Mouse (Mus musculus) forebrain, embryonic 14.5 days (tissue): ENCODE results near the gene Mylip. TPM values are rescaled to one million over a fixed set of nuclear protein-coding genes. Genes with fewer than 3 reads are reported as not detected.

ENCODE experiments used
- ATAC-seq: fragments of 200-750 bp; cut with Nextera tagmentation; 2 replicates; pipeline ENCODE4 v1.8.0; 2017; ENCODE audit warnings: mild to moderate bottlenecking, moderate library complexity
- DNase-seq: peaks from one replicate; pipeline ENCODE4 v3.0.0-alpha.2; 2015; ENCODE audit warnings: low spot score
- H3K27ac ChIP-seq: fragments of 300-500 bp; sonication (generic); 2 replicates; pipeline ENCODE4 v1.5.1; 2014; ENCODE audit warnings: low read depth, mild to moderate bottlenecking, control low read depth, low read length, moderate library complexity
- H3K27me3 ChIP-seq: fragments of 300-500 bp; sonication (generic); replicated peaks from 2 replicates; pipeline ENCODE4 v1.6.1; 2014; ENCODE audit warnings: low read length, control low read depth, mixed read lengths; ENCODE audit not compliant: control insufficient read depth, insufficient read depth
- H3K36me3 ChIP-seq: fragments of 300-500 bp; sonication (generic); 2 replicates; pipeline ENCODE4 v1.6.1; 2014; ENCODE audit warnings: low read length, control low read depth; ENCODE audit not compliant: control insufficient read depth, insufficient read depth
- H3K4me1 ChIP-seq: fragments of 300-500 bp; sonication (generic); 2 replicates; pipeline ENCODE4 v1.6.1; 2014; ENCODE audit warnings: antibody characterized with exemption, low read length, control low read depth; ENCODE audit not compliant: control insufficient read depth, insufficient read depth
- H3K4me2 ChIP-seq: fragments of 300-500 bp; sonication (generic); 2 replicates; pipeline ENCODE4 v1.6.1; 2014; ENCODE audit warnings: mild to moderate bottlenecking, control low read depth, low read length
- H3K4me3 ChIP-seq: fragments of 300-500 bp; sonication (generic); 2 replicates; pipeline ENCODE4 v1.5.1; 2014; ENCODE audit warnings: low read depth, low read length, control low read depth
- H3K9ac ChIP-seq: fragments of 300-500 bp; sonication (generic); 2 replicates; pipeline ENCODE4 v1.6.1; 2014; ENCODE audit warnings: mild to moderate bottlenecking, low read length, control low read depth, moderate library complexity
- H3K9me3 ChIP-seq: fragments of 300-500 bp; sonication (generic); replicated peaks from 2 replicates; pipeline ENCODE4 v1.6.1; 2016; ENCODE audit warnings: low read length, control low read depth, mixed read lengths; ENCODE audit not compliant: control insufficient read depth
- WGBS: fragments of 180-500 bp; shearing (Covaris S2); extraction: QIAGEN DNeasy Blood & Tissue Kit; methylation state at CpG from one replicate; pipeline ENCODE4 v1.1.7; 2014; 5-methylcytosine and 5-hydroxymethylcytosine counted together
- polyA plus RNA-seq: library from polyadenylated mRNA; unstranded; fragments of >200 nt; fragmentation: Nextera tagmentation; extraction: Ambion mirVana; gene quantifications from 2 replicates; pipeline ENCODE4 v1.2.1, GENCODE M21; 2014

Gene Mylip
- polyA plus RNA-seq, 1 experiment from 2014 or later, result 1.2 TPM

DNA sequence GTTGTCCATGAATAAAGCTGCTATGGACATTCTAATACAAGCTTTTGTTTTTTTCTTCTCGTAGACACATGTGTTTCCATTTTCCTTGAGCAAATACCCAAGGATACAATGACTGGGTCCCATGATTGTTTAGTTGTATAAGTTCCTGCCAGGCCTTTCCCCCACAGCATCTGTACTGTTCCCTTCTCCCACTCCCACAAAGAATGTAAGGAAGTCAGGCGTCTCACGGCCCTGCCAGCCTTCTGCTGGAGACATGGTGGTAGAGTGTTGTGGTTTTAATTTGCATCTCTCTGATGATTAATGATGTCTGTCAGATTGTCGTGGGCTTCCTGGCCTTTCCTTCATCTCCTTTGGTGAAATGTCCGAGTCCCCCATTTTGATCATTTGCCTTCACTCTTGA is 7.7 kb downstream of the Mylip start:
- Histone ChIP-seq H3K9me3 (no peaks in the 10 kb centered on the region), H3K4me3 (no peak overlapping the region), H3K36me3 (no peaks in the 10 kb centered on the region), H3K27me3 (no peaks in the 10 kb centered on the region), H3K4me2 (no peak overlapping the region), H3K4me1 (no peaks in the 10 kb centered on the region), H3K9ac (no peak overlapping the region), H3K27ac (no peak overlapping the region)
- ATAC-seq (no peak), DNase-seq (no peak)
- 65% methylated on average over 5 of the region's 5 CpGs for WGBS

DNA sequence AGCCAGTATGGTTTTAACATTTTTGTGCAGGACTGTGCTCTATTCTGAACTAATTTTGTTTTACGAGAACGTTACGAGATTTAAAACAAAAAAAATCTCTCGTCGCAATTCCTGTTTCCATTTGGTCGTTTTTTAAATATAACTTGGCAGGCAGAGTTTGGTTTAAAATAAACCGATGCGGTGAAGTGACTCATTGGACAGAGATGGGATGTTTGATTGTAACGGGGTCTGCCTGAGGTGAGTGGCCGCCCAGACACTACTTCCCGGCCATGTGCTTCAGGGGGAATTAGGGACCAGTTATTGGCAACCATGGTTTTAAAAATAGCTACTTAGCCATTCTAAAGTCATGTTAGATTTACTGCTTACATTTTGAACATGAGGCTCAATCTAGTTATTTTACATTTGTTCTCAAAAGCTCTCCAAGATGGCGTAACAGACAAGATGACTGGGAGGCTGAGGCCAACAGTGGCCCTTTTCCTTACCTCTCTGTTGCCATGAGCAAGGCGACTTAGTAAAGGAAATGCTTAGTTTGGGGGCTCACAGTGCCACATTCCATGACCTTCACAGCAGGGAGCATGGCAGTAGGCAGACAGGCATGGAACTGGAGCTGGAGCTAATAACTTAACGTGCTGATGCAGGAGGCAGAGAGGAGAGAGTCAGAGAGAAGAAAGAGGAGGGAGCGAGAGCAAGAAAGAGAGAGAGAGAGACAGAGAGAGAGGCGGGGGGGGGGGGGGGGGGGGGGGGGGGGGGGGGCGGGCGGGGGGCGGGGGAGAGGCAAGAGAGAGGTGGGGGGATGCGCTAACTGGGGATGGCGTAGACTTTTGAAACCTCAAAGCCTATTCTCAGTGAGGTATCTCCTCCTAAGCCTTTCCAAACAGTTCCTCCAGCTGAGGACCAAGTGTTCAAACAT is 8.6 kb downstream of the Mylip start:
- WGBS, result 82% methylated on average over 16 of the region's 21 CpGs

DNA sequence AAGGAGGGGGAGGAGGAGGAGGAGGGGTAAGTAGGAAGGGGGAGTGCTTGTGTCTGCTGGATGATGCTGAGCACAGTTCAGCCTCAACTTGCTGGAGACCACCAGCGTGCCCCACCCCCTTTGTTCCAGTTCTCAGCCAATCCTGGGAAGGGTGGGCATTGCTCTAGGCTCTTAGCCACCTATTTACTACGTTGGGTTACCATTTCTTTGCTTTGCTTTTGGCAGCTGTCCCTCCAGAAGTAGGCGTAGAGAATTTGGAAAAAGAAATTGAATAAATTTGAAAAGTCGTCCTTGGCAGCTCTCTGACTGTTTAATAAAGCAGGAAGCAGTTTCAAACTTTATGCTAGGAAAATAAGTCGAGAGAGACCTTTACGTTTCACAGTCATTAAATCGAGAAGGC is 11.2 kb downstream of the Mylip start:
- no peak for DNase-seq
- Histone ChIP-seq H3K27ac (no peak overlapping the region), H3K4me2 (no peak overlapping the region), H3K9me3 (no peaks in the 10 kb centered on the region), H3K4me1 (no peaks in the 10 kb centered on the region), H3K4me3 (no peak overlapping the region), H3K9ac (no peak overlapping the region), H3K27me3 (no peaks in the 10 kb centered on the region), H3K36me3 (0 out of 2 replicates have a peak, but pooled peaks cover 4% of the 10 kb centered on the region)
- WGBS, result 62% methylated on average over 7 of the region's 7 CpGs
- no peak for ATAC-seq

More for the DNA sequence above, 8.6 kb downstream of the Mylip start:
- no peak overlapping the region for H3K4me2 ChIP-seq
- H3K27me3 ChIP-seq, result no peaks in the 10 kb centered on the region
- DNase-seq, result no peak
- no peak overlapping the region for H3K27ac ChIP-seq
- no peaks in the 10 kb centered on the region for H3K36me3 ChIP-seq
- no peak for ATAC-seq
- no peaks in the 10 kb centered on the region for H3K4me1 ChIP-seq
- no peaks in the 10 kb centered on the region for H3K9me3 ChIP-seq
- no peak overlapping the region for H3K4me3 ChIP-seq
- no peak overlapping the region for H3K9ac ChIP-seq

DNA sequence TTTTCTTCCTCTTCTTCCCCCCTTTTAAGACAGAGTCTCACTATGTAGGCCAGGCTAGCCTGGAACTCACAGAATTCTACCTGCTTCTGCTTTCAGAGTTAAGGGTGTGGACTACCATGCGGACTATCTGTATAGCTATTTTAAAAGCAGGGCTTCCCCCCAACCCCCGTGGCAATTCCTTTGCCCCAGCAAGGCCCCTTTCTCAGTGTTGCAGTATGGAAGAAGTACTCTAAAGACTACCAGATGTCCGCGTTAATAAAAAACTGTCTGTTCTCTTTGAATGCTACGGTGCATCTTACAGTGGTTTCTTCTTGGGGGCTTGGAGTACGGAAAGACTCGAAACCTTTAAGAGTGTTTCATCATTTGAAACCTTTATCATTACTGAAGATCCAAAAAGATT is 12.3 kb downstream of the Mylip start:
- no peak for ATAC-seq
- Histone ChIP-seq H3K36me3 (peaks cover 7% of the 10 kb centered on the region; the same call in 1 of the 2 replicates), H3K4me1 (no peaks in the 10 kb centered on the region), H3K9me3 (no peaks in the 10 kb centered on the region), H3K9ac (no peak overlapping the region), H3K27me3 (no peaks in the 10 kb centered on the region), H3K27ac (no peak overlapping the region), H3K4me3 (no peak overlapping the region), H3K4me2 (no peak overlapping the region)
- WGBS, result 90% methylated on average over 7 of the region's 7 CpGs
- no peak for DNase-seq

DNA sequence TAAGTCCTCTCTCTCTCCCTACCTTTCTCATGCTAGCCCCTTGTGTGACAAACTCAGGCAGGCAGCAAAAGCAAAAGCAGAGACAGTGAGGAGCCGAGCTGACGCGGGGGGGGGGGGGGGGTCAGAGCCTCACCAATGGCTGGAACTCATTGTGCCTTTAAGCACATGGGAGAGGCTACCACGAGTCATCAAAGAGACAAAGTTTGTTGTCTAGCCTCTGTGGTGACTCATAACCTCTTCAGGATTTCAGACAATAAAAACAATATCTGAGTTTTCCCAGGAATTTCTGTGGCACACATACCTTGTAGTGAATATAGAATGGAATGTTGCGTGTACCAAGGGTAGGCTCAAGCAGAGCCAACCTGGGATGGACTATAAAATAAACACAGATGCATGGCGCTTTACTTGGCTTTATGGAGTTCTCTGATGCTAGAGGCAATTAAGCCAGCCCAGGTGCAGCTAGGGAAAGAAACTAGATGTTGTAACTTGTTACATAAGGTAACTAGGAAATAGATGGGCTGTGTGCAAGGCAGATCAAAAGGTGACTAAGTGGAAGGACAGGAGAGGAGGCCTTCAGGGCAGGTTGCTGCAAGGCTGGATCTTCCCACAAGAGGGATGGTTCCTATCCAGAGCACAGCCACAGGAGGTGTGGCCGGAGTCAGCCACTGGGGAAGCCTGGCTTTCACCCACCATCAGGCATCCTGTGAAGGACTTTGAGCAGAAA is 12.9 kb downstream of the Mylip start:
- no peak overlapping the region for H3K4me3 ChIP-seq
- no peaks in the 10 kb centered on the region for H3K4me1 ChIP-seq

DNA sequence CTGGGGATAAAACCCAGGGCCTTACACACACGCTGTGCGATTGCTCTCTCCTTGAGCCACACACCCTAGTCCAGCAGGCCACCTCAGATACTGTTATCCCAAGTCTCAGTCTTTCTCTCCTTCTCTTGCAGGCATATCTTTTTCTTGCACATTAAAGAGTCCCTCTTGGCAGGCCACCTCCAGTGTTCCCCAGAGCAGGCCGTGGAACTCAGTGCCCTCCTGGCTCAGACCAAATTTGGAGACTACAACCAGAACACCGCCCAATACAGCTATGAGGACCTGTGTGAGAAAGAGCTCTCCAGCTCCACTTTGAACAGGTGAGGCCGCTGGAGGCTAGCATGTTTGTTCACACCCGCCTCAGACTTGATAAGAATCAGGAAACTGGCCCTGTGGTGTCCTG is 14.7 kb downstream of the Mylip start:
- Histone ChIP-seq H3K9me3 (no peaks in the 10 kb centered on the region), H3K4me3 (no peak overlapping the region), H3K9ac (no peak overlapping the region), H3K27ac (no peak overlapping the region), H3K36me3 (peaks cover 13% of the 10 kb centered on the region; the same call in 1 of the 2 replicates), H3K4me1 (no peaks in the 10 kb centered on the region), H3K27me3 (no peaks in the 10 kb centered on the region), H3K4me2 (no peak overlapping the region)
- DNase-seq, result no peak
- 96% methylated on average over 6 of the region's 6 CpGs for WGBS
- no peak for ATAC-seq

More for the DNA sequence above, 12.9 kb downstream of the Mylip start:
- Histone ChIP-seq H3K9me3 (no peaks in the 10 kb centered on the region), H3K9ac (no peak overlapping the region), H3K27ac (no peak overlapping the region), H3K27me3 (no peaks in the 10 kb centered on the region), H3K36me3 (peaks cover 7% of the 10 kb centered on the region; the same call in 1 of the 2 replicates), H3K4me2 (no peak overlapping the region)
- WGBS, result 79% methylated on average over 6 of the region's 7 CpGs
- ATAC-seq (no peak), DNase-seq (no peak)

DNA sequence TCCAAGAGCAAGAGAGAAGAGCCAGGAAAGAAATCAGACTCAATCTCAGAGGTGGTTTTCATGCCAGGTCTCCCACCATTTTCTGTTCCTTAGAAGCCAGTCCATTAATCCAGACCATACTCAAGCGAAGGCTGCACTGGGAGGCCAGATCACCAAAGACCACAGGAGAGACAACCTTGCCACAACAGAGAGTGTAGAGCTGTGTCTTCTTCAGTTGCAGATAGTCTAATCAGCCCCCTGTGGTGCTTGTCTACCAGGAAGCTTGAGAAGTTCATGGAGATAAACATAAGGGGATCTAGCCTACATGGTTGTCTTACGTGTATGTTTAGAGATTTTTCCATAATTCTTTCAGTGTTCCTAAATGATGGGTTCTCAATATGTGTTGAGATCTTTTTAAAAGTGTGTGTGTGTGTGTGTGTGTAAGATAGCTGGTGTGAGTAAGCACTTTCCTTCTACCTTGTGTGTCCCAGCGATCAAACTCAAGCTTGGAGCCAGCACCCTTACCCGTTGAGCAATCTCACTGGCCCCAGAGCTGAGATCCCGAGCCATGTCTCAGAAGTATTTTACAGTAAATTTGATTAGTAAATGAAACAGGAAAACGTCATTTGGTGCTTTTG is 15.8 kb downstream of the Mylip start:
- ATAC-seq, result no peak
- DNase-seq, result no peak
- H3K4me3 ChIP-seq, result no peak overlapping the region
- no peak overlapping the region for H3K4me2 ChIP-seq
- H3K27ac ChIP-seq, result no peak overlapping the region
- WGBS, result 91% methylated on average over 6 of the region's 6 CpGs
- no peaks in the 10 kb centered on the region for H3K9me3 ChIP-seq
- H3K27me3 ChIP-seq, result no peaks in the 10 kb centered on the region
- H3K4me1 ChIP-seq, result no peaks in the 10 kb centered on the region
- H3K36me3 ChIP-seq, result peaks cover 13% of the 10 kb centered on the region; the same call in 1 of the 2 replicates
- H3K9ac ChIP-seq, result no peak overlapping the region

DNA sequence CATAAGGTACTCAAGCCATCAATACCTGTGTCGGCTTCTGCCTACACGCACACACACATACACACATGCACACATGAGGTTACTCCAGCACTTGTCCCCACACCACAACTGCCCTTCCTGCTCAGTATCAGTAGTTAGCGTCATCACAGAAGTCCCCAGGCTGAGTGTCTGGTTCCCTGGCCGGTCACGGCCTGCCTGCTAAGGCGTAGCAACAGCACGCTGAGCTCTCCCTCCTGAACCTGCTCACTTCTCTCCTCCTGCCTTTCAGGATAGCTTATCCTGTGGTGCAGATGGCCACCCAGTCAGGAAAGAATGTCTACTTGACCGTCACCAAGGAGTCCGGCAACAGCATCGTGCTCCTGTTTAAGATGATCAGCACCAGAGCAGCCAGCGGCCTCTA is 16.7 kb downstream of the Mylip start:
- Histone ChIP-seq H3K9me3 (no peaks in the 10 kb centered on the region), H3K4me2 (no peak overlapping the region), H3K9ac (no peak overlapping the region), H3K27me3 (no peaks in the 10 kb centered on the region), H3K36me3 (peaks cover 13% of the 10 kb centered on the region; the same call in 1 of the 2 replicates), H3K4me1 (no peaks in the 10 kb centered on the region), H3K27ac (no peak overlapping the region), H3K4me3 (no peak overlapping the region)
- WGBS, result 96% methylated on average over 11 of the region's 11 CpGs
- DNase-seq, result no peak
- no peak for ATAC-seq
